20 mouse cellular contexts compared by ENCODE assay signal in genomic region chr3:127661646-127662531, GRCm38 (mm10). TPM values are rescaled to one million over a fixed set of nuclear protein-coding genes. Genes with fewer than 3 reads are reported as not detected.
DNase-seq lines count a peak whose midpoint lies in the region; ATAC-seq and TF ChIP-seq lines count a peak whose summit lies in the region.
"Had no signal": no experiment of that assay in that cellular context is flagged by ENCODE, and none has a peak within 500 bp of the region (broad histone marks: within the 10 kb centered on the region; RNA-seq: fewer than 3 reads in every experiment).

No protein-coding gene starts in this region.

- 56% methylated on average over 22 of the region's 22 CpGs for WGBS in embryonic facial prominence, embryonic 14.5 days
- WGBS in forebrain, postnatal 0 days, result 16% methylated on average over 22 of the region's 22 CpGs
- WGBS in midbrain, embryonic 11.5 days, result 32% methylated on average over 22 of the region's 22 CpGs

- no peak for TF ChIP-seq CTCF in forebrain, postnatal 0 days (IDR thresholded peaks at IDR 0.05; ENCODE audit: low read depth)

- H3K27ac ChIP-seq in embryonic facial prominence, embryonic 14.5 days (replicated peaks; ENCODE audit: low read depth, low read length), result no peak overlapping the region
- H3K27ac ChIP-seq in forebrain, postnatal 0 days (ENCODE audit: low read depth, low read length), result no peak overlapping the region
- H3K27ac ChIP-seq in midbrain, embryonic 11.5 days (ENCODE audit: low read depth, low read length), result no peak overlapping the region; the same call in 1 of the 2 replicates
- H3K27ac ChIP-seq: limb, embryonic 13.5 days; stomach, postnatal 0 days had no signal

- no peak for DNase-seq in embryonic facial prominence, embryonic 14.5 days (ENCODE audit: low spot score)
- peak; percentile 14 for DNase-seq in forebrain, postnatal 0 days
- DNase-seq in midbrain, embryonic 11.5 days (ENCODE audit: low spot score, missing footprints), result peak; percentile 92
- peak; percentile 51 for DNase-seq in retina, embryonic 14.5 days (ENCODE audit: low spot score)
- DNase-seq in cerebellum, postnatal 14 days, result no peak
- no peak for DNase-seq in layer of hippocampus, postnatal 10 days (ENCODE audit: low spot score in 2 of 2)
- DNase-seq: adrenal gland, adult 2 months; cerebellum, postnatal 36 days; gastrocnemius, postnatal 10 days; kidney, postnatal 25 days; lung, adult 18-20 months had no signal

- peak; percentile 79; the same call in 1 of the 2 replicates for ATAC-seq in embryonic facial prominence, embryonic 14.5 days (ENCODE audit: low read depth)
- no peak; the same call in 1 of the 2 replicates for ATAC-seq in forebrain, postnatal 0 days
- peak; percentile 84 for ATAC-seq in midbrain, embryonic 11.5 days (ENCODE audit: low FRiP score)
- ATAC-seq in granulocyte monocyte progenitor cell, adult 5-6 weeks (replicated peaks; ENCODE audit: poor library complexity, severe bottlenecking), result no peak

- no peak overlapping the region for H3K9ac ChIP-seq in embryonic facial prominence, embryonic 14.5 days (ENCODE audit: low read depth, low read length)
- H3K9ac ChIP-seq in forebrain, postnatal 0 days, result no peak overlapping the region; the same call in 1 of the 2 replicates
- no peak overlapping the region for H3K9ac ChIP-seq in midbrain, embryonic 11.5 days (ENCODE audit: low read length)
- H3K9ac ChIP-seq: limb, embryonic 13.5 days had no signal

- no peaks in the 10 kb centered on the region for H3K9me3 ChIP-seq in embryonic facial prominence, embryonic 14.5 days (ENCODE audit: control insufficient read depth, low read length)
- H3K9me3 ChIP-seq in forebrain, postnatal 0 days (ENCODE audit: low read length), result no peaks in the 10 kb centered on the region
- H3K9me3 ChIP-seq in midbrain, embryonic 11.5 days (ENCODE audit: control insufficient read depth, low read length), result no peaks in the 10 kb centered on the region
- H3K9me3 ChIP-seq: limb, embryonic 13.5 days had no signal

- no peak overlapping the region for H3K4me3 ChIP-seq in embryonic facial prominence, embryonic 14.5 days (ENCODE audit: low read depth, low read length)
- H3K4me3 ChIP-seq in forebrain, postnatal 0 days (ENCODE audit: low read depth, low read length), result peak overlapping the region; percentile 17
- no peak overlapping the region for H3K4me3 ChIP-seq in midbrain, embryonic 11.5 days (ENCODE audit: low read depth, low read length)
- H3K4me3 ChIP-seq: erythroblast, embryonic 14.5 days; limb, embryonic 13.5 days had no signal

- no peaks in the 10 kb centered on the region for H3K36me3 ChIP-seq in embryonic facial prominence, embryonic 14.5 days (ENCODE audit: control insufficient read depth, insufficient read depth, low read length)
- no peaks in the 10 kb centered on the region for H3K36me3 ChIP-seq in forebrain, postnatal 0 days (ENCODE audit: insufficient read depth)
- H3K36me3 ChIP-seq in midbrain, embryonic 11.5 days (ENCODE audit: control insufficient read depth, insufficient read depth, low read length), result no peaks in the 10 kb centered on the region
- H3K36me3 ChIP-seq: limb, embryonic 13.5 days had no signal

- H3K4me1 ChIP-seq in embryonic facial prominence, embryonic 14.5 days (ENCODE audit: control insufficient read depth, insufficient read depth, low read length), result no peaks in the 10 kb centered on the region
- H3K4me1 ChIP-seq in forebrain, postnatal 0 days (ENCODE audit: insufficient read depth), result no peaks in the 10 kb centered on the region
- H3K4me1 ChIP-seq in midbrain, embryonic 11.5 days (ENCODE audit: control insufficient read depth, insufficient read depth, low read length), result peaks cover 9% of the 10 kb centered on the region; the same call in 1 of the 2 replicates
- H3K4me1 ChIP-seq: limb, embryonic 13.5 days had no signal

- no peaks in the 10 kb centered on the region for H3K27me3 ChIP-seq in embryonic facial prominence, embryonic 14.5 days (replicated peaks; ENCODE audit: control insufficient read depth, insufficient read depth, low read length)
- no peaks in the 10 kb centered on the region for H3K27me3 ChIP-seq in forebrain, postnatal 0 days (ENCODE audit: insufficient read depth, low read length)
- peaks cover 46% of the 10 kb centered on the region for H3K27me3 ChIP-seq in midbrain, embryonic 11.5 days (ENCODE audit: control insufficient read depth, insufficient read depth, low read length)
- H3K27me3 ChIP-seq: CH12.LX had no signal

- H3K4me2 ChIP-seq in embryonic facial prominence, embryonic 14.5 days (ENCODE audit: low read depth, low read length), result no peak overlapping the region
- peak overlapping the region; percentile 33 for H3K4me2 ChIP-seq in forebrain, postnatal 0 days (ENCODE audit: low read depth)
- peak overlapping the region; percentile 10; the same call in 1 of the 2 replicates for H3K4me2 ChIP-seq in midbrain, embryonic 11.5 days
- H3K4me2 ChIP-seq: limb, embryonic 13.5 days had no signal

RNA-seq across cellular contexts. Expression of gene Neurog2, which starts 29.0 kb away (rescaled TPM):
- polyA plus RNA-seq in embryonic facial prominence, embryonic 14.5 days (2014; fragmentation: Nextera tagmentation; extraction: Ambion mirVana), result 0.21 TPM in 1 of 2 replicates, not detected in the other
- total RNA-seq in forebrain, postnatal 0 days (2014; rRNA removed), result 5.0 and 9.4 TPM in 2 replicates
- 2.2 and 2.6 TPM in 2 replicates for polyA plus RNA-seq in forebrain, postnatal 0 days (2015; fragmentation: Nextera tagmentation; extraction: Ambion mirVana)
- 76.0 and 77.7 TPM in 2 replicates for polyA plus RNA-seq in midbrain, embryonic 11.5 days (2014; fragmentation: Nextera tagmentation; extraction: Ambion mirVana)
- total RNA-seq in layer of hippocampus, postnatal 10 days (2021), result 1 to 10 TPM; 2.1 to 2.4 TPM
- total RNA-seq in granulocyte monocyte progenitor cell, adult 5-6 weeks (2014; fragmentation: Nextera tagmentation), result not detected in 2 replicates
- total RNA-seq in granulocyte monocyte progenitor cell, adult 5-6 weeks (2017), result not detected in 2 replicates
- total RNA-seq: adrenal gland, adult 2 months; CH12.LX; gastrocnemius, postnatal 10 days; left cerebral cortex, adult 18-20 months; megakaryocyte progenitor cell, adult 5-6 weeks had no signal
- polyA plus RNA-seq: adrenal gland, adult 2 months; erythroblast, embryonic 14.5 days; heart, embryonic 14.5 days; limb, embryonic 13.5 days; small intestine, adult 2 months; stomach, postnatal 0 days had no signal

Comparison
In these comparisons a context has a peak if more than half of its experiments do, and no peak if none do; other contexts are left out.
1. ATAC-seq: peak in embryonic facial prominence, embryonic 14.5 days (single experiment) and midbrain, embryonic 11.5 days (single experiment); none in forebrain, postnatal 0 days (single experiment) and granulocyte monocyte progenitor cell, adult 5-6 weeks (single experiment).
2. DNase-seq: peak in forebrain, postnatal 0 days (single experiment), midbrain, embryonic 11.5 days (single experiment) and retina, embryonic 14.5 days (single experiment); none in embryonic facial prominence, embryonic 14.5 days (single experiment), cerebellum, postnatal 14 days (0 of 2) and layer of hippocampus, postnatal 10 days (0 of 2).